Mouse (Mus musculus) liver, embryonic 11.5 days (tissue): Measurements from ENCODE around the gene Ubr2. TPM values are rescaled to one million over a fixed set of nuclear protein-coding genes. Genes with fewer than 3 reads are reported as not detected.

Experiments used
- ATAC-seq: fragments of 200-750 bp; cut with Nextera tagmentation; replicated peaks from 2 replicates; pipeline ENCODE4 v1.8.0; 2017; ENCODE audit warnings: moderate number of reproducible peaks, mild to moderate bottlenecking, moderate TSS enrichment, moderate library complexity; ENCODE audit not compliant: low FRiP score
- DNase-seq: peaks from one replicate; pipeline ENCODE4 v3.0.0-alpha.2; 2017; ENCODE audit warnings: low spot score
- H3K27ac ChIP-seq: fragments of 300-500 bp; sonication (generic); 2 replicates; pipeline ENCODE4 v1.5.1; 2014; ENCODE audit warnings: mild to moderate bottlenecking, low read depth, low read length, control low read depth
- H3K27me3 ChIP-seq: fragments of 300-500 bp; sonication (generic); replicated peaks from 2 replicates; pipeline ENCODE4 v1.6.1; 2014; ENCODE audit warnings: low read length, mixed read lengths; ENCODE audit not compliant: control insufficient read depth, insufficient read depth
- H3K36me3 ChIP-seq: fragments of 300-500 bp; sonication (generic); 2 replicates; pipeline ENCODE4 v1.6.1; 2014; ENCODE audit warnings: mild to moderate bottlenecking, low read length, moderate library complexity, mixed read lengths; ENCODE audit not compliant: control insufficient read depth, insufficient read depth
- H3K4me1 ChIP-seq: fragments of 300-500 bp; sonication (generic); replicated peaks from 2 replicates; pipeline ENCODE4 v1.6.1; 2014; ENCODE audit warnings: low read length, mixed read lengths; ENCODE audit not compliant: control insufficient read depth, insufficient read depth
- H3K4me2 ChIP-seq: fragments of 300-500 bp; sonication (generic); 2 replicates; pipeline ENCODE4 v1.6.1; 2014; ENCODE audit warnings: mild to moderate bottlenecking, control low read depth, moderate library complexity
- H3K4me3 ChIP-seq: fragments of 300-500 bp; sonication (generic); 2 replicates; pipeline ENCODE4 v1.5.1; 2014; ENCODE audit warnings: low read depth, low read length, control low read depth
- H3K9ac ChIP-seq: fragments of 300-500 bp; sonication (generic); 2 replicates; pipeline ENCODE4 v1.6.1; 2014; ENCODE audit warnings: low read depth, low read length, control low read depth
- H3K9me3 ChIP-seq: fragments of 300-500 bp; sonication (generic); 2 replicates; pipeline ENCODE4 v1.6.1; 2016; ENCODE audit warnings: low read length, inconsistent platforms, mixed read lengths; ENCODE audit not compliant: control insufficient read depth
- WGBS: fragments of 180-500 bp; shearing (Covaris S2); extraction: QIAGEN DNeasy Blood & Tissue Kit; methylation state at CpG from one replicate; pipeline ENCODE4 v1.1.7; 2014; 5-methylcytosine and 5-hydroxymethylcytosine counted together
- polyA plus RNA-seq: library from polyadenylated mRNA; unstranded; fragments of >200 nt; fragmentation: Nextera tagmentation; extraction: Ambion mirVana; gene quantifications from 2 replicates; pipeline ENCODE4 v1.2.1, GENCODE M21; 2014

Ubr2 gene
- polyA plus RNA-seq, 1 experiment from 2014 or later = 19.1 TPM

DNA sequence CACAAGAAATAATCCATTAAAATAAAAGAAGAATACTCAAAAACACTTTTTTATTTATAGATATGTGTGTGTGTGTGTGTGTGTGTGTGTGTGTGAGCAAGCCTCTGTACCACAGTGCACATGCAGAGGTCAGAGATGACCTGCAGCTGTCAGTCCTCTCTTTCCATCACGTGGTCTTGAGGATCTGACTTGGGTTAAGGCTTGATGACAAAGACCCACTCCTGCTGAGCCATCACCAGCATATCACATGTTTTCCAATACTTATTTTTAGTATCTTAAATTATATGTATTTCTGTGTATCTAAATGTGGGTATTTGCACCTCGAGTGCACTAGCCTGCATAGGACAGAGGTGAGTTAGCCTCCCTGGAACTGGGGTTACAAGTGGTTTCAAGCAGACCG, 14.7 kb downstream of the Ubr2 start:
- ATAC-seq = no peak
- no peaks in the 10 kb centered on the region for H3K9me3 ChIP-seq
- H3K4me3 ChIP-seq = no peak overlapping the region
- DNase-seq = no peak
- no peaks in the 10 kb centered on the region for H3K27me3 ChIP-seq
- 81% methylated on average over 3 of the region's 3 CpGs for WGBS
- H3K4me1 ChIP-seq = no peaks in the 10 kb centered on the region; the same call in 1 of the 2 replicates
- peaks cover 49% of the 10 kb centered on the region for H3K36me3 ChIP-seq
- H3K4me2 ChIP-seq = no peak overlapping the region
- no peak overlapping the region for H3K27ac ChIP-seq
- H3K9ac ChIP-seq = no peak overlapping the region

GRCm38 (mm10) chr17:46994641-46995398, 15.5 kb downstream of the Ubr2 start:
- Histone ChIP-seq H3K4me3 (no peak overlapping the region), H3K4me2 (no peak overlapping the region), H3K9ac (no peak overlapping the region), H3K9me3 (no peaks in the 10 kb centered on the region), H3K4me1 (no peaks in the 10 kb centered on the region; the same call in 1 of the 2 replicates), H3K27ac (peak overlapping the region; percentile 65; the same call in 1 of the 2 replicates), H3K36me3 (peaks cover 48% of the 10 kb centered on the region), H3K27me3 (no peaks in the 10 kb centered on the region)
- ATAC-seq (peak; percentile 65; the same call in 1 of the 2 replicates), DNase-seq (no peak)
- 72% methylated on average over 10 of the region's 10 CpGs for WGBS

DNA sequence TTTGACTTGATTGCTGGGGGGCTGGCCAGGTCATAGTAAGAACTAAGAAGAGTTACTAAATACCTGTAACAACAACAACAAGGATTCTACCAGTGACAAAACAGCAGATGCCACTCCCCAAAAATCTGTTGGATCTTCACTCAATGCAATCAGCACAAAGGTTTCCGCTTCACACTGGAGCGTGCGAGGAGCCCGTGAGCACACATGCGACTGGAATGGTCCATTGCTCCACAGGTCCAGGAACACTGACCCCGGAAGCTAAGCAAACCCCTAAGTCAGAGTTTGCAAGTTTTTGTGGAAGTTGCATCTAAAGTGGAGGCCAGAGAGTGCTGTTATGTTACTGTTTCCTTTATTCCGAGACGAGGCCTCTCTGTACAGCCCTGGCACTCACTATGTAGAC, 16.7 kb downstream of the Ubr2 start:
- no peak overlapping the region for H3K27ac ChIP-seq
- 93% methylated on average over 8 of the region's 8 CpGs for WGBS
- no peak overlapping the region for H3K4me3 ChIP-seq
- no peaks in the 10 kb centered on the region for H3K27me3 ChIP-seq
- H3K9me3 ChIP-seq = no peaks in the 10 kb centered on the region
- no peaks in the 10 kb centered on the region; the same call in 1 of the 2 replicates for H3K4me1 ChIP-seq
- peaks cover 45% of the 10 kb centered on the region for H3K36me3 ChIP-seq
- ATAC-seq (no peak), DNase-seq (no peak)
- no peak overlapping the region for H3K4me2 ChIP-seq
- H3K9ac ChIP-seq = no peak overlapping the region

DNA sequence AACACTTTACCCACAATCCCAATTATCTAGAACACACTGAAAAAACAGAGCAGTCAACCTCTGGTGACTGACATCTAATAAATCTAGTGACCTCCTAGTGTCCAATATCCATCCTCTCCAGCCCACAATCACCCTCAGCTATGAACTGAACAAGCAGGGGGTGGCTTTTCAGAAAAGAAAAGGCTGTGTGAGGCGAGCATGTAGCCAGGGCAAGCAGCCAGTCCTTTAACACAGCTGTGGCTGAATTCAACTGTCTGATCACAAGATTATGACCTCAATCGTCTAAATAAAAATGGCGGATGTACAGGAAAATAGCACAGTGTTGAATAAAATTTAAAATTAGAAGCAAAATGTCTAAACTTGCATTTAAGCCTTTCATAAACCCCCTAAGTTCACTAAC, 22.7 kb downstream of the Ubr2 start:
- ATAC-seq = no peak
- no peak for DNase-seq
- WGBS = 93% methylated on average over 3 of the region's 3 CpGs
- H3K36me3 ChIP-seq = peaks cover 42% of the 10 kb centered on the region
- no peak overlapping the region for H3K4me2 ChIP-seq
- no peak overlapping the region for H3K4me3 ChIP-seq
- H3K9me3 ChIP-seq = no peaks in the 10 kb centered on the region
- no peaks in the 10 kb centered on the region for H3K27me3 ChIP-seq
- no peak overlapping the region for H3K27ac ChIP-seq
- no peak overlapping the region for H3K9ac ChIP-seq
- no peaks in the 10 kb centered on the region for H3K4me1 ChIP-seq

- Histone ChIP-seq H3K27me3 (no peaks in the 10 kb centered on the region), H3K27ac (no peak overlapping the region), H3K4me3 (no peak overlapping the region), H3K9me3 (no peaks in the 10 kb centered on the region), H3K36me3 (peaks cover 59% of the 10 kb centered on the region), H3K9ac (no peak overlapping the region), H3K4me2 (no peak overlapping the region), H3K4me1 (no peaks in the 10 kb centered on the region)
- DNase-seq = no peak
- no peak for ATAC-seq
- 93% methylated on average over 6 of the region's 6 CpGs for WGBS
These were observed 30.3 kb downstream of the Ubr2 start for GRCm38 (mm10) chr17:46980050-46980449.

DNA sequence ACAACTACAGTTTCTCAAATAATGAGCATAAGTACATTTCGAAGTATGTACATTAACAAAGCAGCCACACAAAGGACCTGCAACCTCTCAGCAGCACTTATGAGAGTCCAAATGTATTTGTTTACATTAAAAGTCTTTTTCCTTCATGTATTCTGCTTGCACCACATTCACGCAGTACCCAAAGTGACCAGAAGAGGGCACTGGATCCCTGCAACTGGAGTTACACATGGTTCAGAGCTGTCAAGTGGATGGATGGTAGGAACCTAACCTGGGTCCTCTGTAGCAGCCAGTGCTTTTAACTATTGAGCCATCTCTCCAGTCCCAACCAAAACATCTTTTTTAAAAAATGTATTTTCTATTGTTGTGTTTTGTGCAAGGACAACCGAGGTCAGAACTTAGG, 35.2 kb downstream of the Ubr2 start:
- no peak overlapping the region for H3K9ac ChIP-seq
- H3K27me3 ChIP-seq = no peaks in the 10 kb centered on the region
- no peak overlapping the region for H3K27ac ChIP-seq
- ATAC-seq (no peak), DNase-seq (peak; percentile 64)
- no peaks in the 10 kb centered on the region for H3K4me1 ChIP-seq
- no peaks in the 10 kb centered on the region for H3K9me3 ChIP-seq
- peaks cover 67% of the 10 kb centered on the region for H3K36me3 ChIP-seq
- H3K4me2 ChIP-seq = no peak overlapping the region
- no peak overlapping the region for H3K4me3 ChIP-seq
- WGBS = 64% methylated on average over 3 of the region's 3 CpGs

- DNase-seq (no peak), ATAC-seq (no peak)
- Histone ChIP-seq H3K9me3 (no peaks in the 10 kb centered on the region), H3K9ac (no peak overlapping the region), H3K27me3 (no peaks in the 10 kb centered on the region), H3K4me2 (no peak overlapping the region), H3K36me3 (peaks cover 69% of the 10 kb centered on the region), H3K27ac (no peak overlapping the region), H3K4me1 (no peaks in the 10 kb centered on the region), H3K4me3 (no peak overlapping the region)
- 94% methylated on average over 7 of the region's 7 CpGs for WGBS
These were observed 37.8 kb downstream of the Ubr2 start for GRCm38 (mm10) chr17:46972603-46973002.

DNA sequence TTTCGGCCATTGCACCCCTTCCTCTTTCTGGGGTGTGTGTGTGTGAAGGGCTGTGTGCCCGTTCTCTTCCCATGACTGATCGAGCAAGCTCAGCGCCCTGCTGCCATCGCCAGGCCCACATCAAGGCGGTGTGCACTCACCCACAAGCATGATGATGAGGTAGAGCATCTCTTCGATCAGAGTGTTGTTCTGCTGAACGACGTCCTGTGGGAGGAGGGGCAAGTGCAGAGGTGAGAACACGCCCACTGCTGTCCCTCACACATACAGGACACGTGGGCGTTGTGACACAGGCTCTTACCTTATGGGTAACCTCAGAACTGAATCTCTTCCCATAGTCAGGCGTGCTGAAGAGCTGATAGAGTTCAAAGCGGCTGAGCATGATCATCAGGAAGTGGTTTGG, 43.5 kb downstream of the Ubr2 start:
- DNase-seq (no peak), ATAC-seq (no peak)
- Histone ChIP-seq H3K4me1 (peaks cover 2% of the 10 kb centered on the region; the same call in 1 of the 2 replicates), H3K36me3 (peaks cover 59% of the 10 kb centered on the region), H3K9me3 (no peaks in the 10 kb centered on the region), H3K9ac (no peak overlapping the region), H3K4me3 (no peak overlapping the region), H3K4me2 (no peak overlapping the region), H3K27ac (no peak overlapping the region), H3K27me3 (no peaks in the 10 kb centered on the region)
- WGBS = 82% methylated on average over 14 of the region's 14 CpGs

- H3K27ac ChIP-seq = no peak overlapping the region
- H3K4me2 ChIP-seq = no peak overlapping the region
- peaks cover 58% of the 10 kb centered on the region for H3K36me3 ChIP-seq
- H3K4me3 ChIP-seq = no peak overlapping the region
- no peaks in the 10 kb centered on the region for H3K27me3 ChIP-seq
- ATAC-seq (no peak), DNase-seq (no peak)
- 85% methylated on average over 13 of the region's 13 CpGs for WGBS
- no peak overlapping the region for H3K9ac ChIP-seq
- H3K4me1 ChIP-seq = peaks cover 2% of the 10 kb centered on the region; the same call in 1 of the 2 replicates
- no peaks in the 10 kb centered on the region for H3K9me3 ChIP-seq
These were observed 47.2 kb downstream of the Ubr2 start for GRCm38 (mm10) chr17:46963186-46963585.
